Mouse (Mus musculus): ENCODE results near the gene Gm30083. TPM values are rescaled to one million over a fixed set of nuclear protein-coding genes. Genes with fewer than 3 reads are reported as not detected.
A peak's percentile ranks its signal among the peaks of the same experiment; 100 is the strongest.

The Gm30083 gene
- total RNA-seq, 1 experiment from 2014 or later, result not detected

- no peak for DNase-seq
Observed at GRCm38 (mm10) chr14:33958841-33959240, 56.1 kb downstream of the Gm30083 start.

GRCm38 (mm10) chr14:33958186-33958585 is 56.8 kb downstream of the Gm30083 start:
- no peak for DNase-seq

- DNase-seq, result no peak
Observed at GRCm38 (mm10) chr14:33956055-33956454, 58.9 kb downstream of the Gm30083 start.

GRCm38 (mm10) chr14:33953761-33954160 is 61.2 kb downstream of the Gm30083 start, which contains the start of gene Rbp3:
Rbp3 (plus strand) TSS chr14:33954003.
- no peak for DNase-seq

- DNase-seq, result no peak
Observed at GRCm38 (mm10) chr14:33952233-33952981, 62.6 kb downstream of the Gm30083 start.

GRCm38 (mm10) chr14:33946125-33946524 is 68.9 kb downstream of the Gm30083 start:
- DNase-seq, result no peak

- peak; percentile 42 for DNase-seq
Observed at GRCm38 (mm10) chr14:33942222-33942621, 72.8 kb downstream of the Gm30083 start.

GRCm38 (mm10) chr14:33940739-33941138 is 74.2 kb downstream of the Gm30083 start, which contains the start of gene Gdf2:
Gdf2 (plus strand) TSS chr14:33941039.
- DNase-seq, result no peak

GRCm38 (mm10) chr14:33939117-33939516 is 75.9 kb downstream of the Gm30083 start:
- DNase-seq, result peak; percentile 63

Other genes with a start within 250 kb of the Gm30083 start
- gene Gdf10, start 91.6 kb downstream of the Gm30083 start, total RNA-seq (2021), result 10.4 and 10.8 TPM in 2 replicates
- not detected in 2 replicates for gene Gdf2, start 74.1 kb downstream of the Gm30083 start, total RNA-seq (2021)
- not detected in 2 replicates for gene Rbp3, start 61.2 kb downstream of the Gm30083 start, total RNA-seq (2021)
- gene Zfp488, start 36.4 kb downstream of the Gm30083 start, total RNA-seq (2021), result 0.12 TPM in 1 of 2 replicates, not detected in the other
- not detected in 2 replicates for gene Gm5460, start 1.6 kb upstream of the Gm30083 start, total RNA-seq (2021)
- gene Antxrl, start 37.5 kb upstream of the Gm30083 start, total RNA-seq (2021), result not detected in 2 replicates
- gene Anxa8, start 70.8 kb upstream of the Gm30083 start, total RNA-seq (2021), result 1.3 and 2.1 TPM in 2 replicates
- gene A630023A22Rik, start 87.6 kb upstream of the Gm30083 start, total RNA-seq (2021), result not detected in 2 replicates
- 0.15 TPM in 1 of 2 replicates, not detected in the other for gene Npy4r, start 137.3 kb upstream of the Gm30083 start, total RNA-seq (2021)
- gene Gprin2, start 186.5 kb upstream of the Gm30083 start, total RNA-seq (2021), result 0.76 and 2.5 TPM in 2 replicates
- 0.33 TPM in 1 of 2 replicates, not detected in the other for gene Syt15, start 204.4 kb upstream of the Gm30083 start, total RNA-seq (2021)